Mouse (Mus musculus) MEL (cell line): ENCODE measurements at regions not wholly inside any gene's neighbourhood (a gene's known extent, or its start where the extent isn't known, plus 50 kb on each side); places are given as distances from the start of the nearest gene placed in this dataset.

Experiments used
- CTCF ChIP-seq, 3 experiments: IDR thresholded peaks in 2 of 3; conservative IDR thresholded peaks in 1 of 3; 2 replicates each; pipeline ENCODE4 v1.5.1; 2011 to 2012; ENCODE audit warnings: low read length in 3 of 3, low read depth in 2 of 3, mild to moderate bottlenecking in 2 of 3, improper control_type of control experiment in 1 of 3, inconsistent platforms in 1 of 3, mixed read lengths in 1 of 3, moderate library complexity in 1 of 3; ENCODE audit not compliant: control insufficient read depth in 1 of 3, insufficient read depth in 1 of 3, poor library complexity in 1 of 3, severe bottlenecking in 1 of 3
- E2F4 ChIP-seq: IDR thresholded peaks from 2 replicates; pipeline ENCODE4 v1.6.1; 2011; ENCODE audit warnings: low read depth, low read length, improper control_type of control experiment, borderline replicate concordance
- EP300 ChIP-seq, 2 experiments: IDR thresholded peaks; 2 replicates each; pipeline ENCODE4 v1.6.1; 2011; ENCODE audit warnings: improper control_type of control experiment in 2 of 2, low read length in 2 of 2, low read depth in 1 of 2, mild to moderate bottlenecking in 1 of 2
- HCFC1 ChIP-seq: IDR thresholded peaks from 2 replicates; pipeline ENCODE4 v1.6.1; 2012; ENCODE audit warnings: low read depth, mild to moderate bottlenecking, inconsistent platforms, low read length, improper control_type of control experiment, moderate library complexity
- MAX ChIP-seq: IDR thresholded peaks from 2 replicates; pipeline ENCODE4 v1.6.1; 2011; ENCODE audit warnings: low read length, improper control_type of control experiment
- NELFE ChIP-seq: IDR thresholded peaks from 2 replicates; pipeline ENCODE4 v1.6.1; 2011; ENCODE audit warnings: low read depth, low read length, improper control_type of control experiment
- NRF1 ChIP-seq: IDR thresholded peaks from 2 replicates; pipeline ENCODE4 v1.6.1; 2014; ENCODE audit warnings: low read depth, mild to moderate bottlenecking, inconsistent platforms, low read length, improper control_type of control experiment, moderate library complexity; ENCODE audit not compliant: poor library complexity, insufficient read depth, severe bottlenecking
- POLR2AphosphoS2 ChIP-seq: IDR thresholded peaks from 2 replicates; pipeline ENCODE4 v1.6.1; 2011; ENCODE audit warnings: low read length, improper control_type of control experiment

DNA sequence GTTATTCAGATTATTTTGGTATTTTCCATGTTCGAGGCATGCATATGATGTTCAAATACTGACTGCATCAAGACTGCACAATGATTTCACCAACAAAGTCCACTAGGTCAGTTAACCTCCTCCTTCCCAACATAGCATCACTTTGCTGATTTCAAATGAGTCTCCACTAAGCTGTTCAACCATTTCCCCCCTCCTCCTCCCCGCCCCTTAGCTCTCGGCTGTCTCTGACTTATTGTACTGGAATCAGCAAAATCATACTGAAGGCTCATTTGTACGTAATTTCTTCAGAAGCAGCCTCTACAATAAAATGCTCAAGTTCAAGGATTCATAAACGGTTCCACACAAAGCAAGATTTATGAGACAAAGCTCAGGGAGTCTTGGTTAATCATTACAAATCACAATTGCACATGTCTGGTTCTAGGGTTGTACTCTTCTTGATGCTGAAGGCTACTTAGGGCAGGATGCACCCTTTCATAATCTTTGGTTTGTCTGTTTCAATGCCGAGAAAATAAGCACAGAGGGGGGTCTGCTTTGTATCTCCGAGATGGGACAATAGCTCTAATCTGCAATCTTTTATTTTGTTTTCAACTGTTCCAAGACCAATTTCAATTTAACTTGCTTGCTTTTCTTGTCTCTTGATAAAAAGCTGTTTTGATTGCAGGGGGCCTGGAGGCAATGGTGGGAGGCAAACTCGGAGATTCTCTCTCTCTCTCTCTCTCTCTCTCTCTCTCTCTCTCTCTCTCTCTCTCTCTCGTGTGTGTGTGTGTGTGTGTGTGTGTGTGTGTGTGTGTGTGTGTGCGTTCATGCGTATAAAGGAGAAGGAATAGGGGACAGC is 320.6 kb upstream of the Dcn start:
- TF ChIP-seq E2F4 (no peak), POLR2AphosphoS2 (no peak), NELFE (no peak), MAX (no peak), NRF1 (no peak), EP300 (IDR thresholded peaks at IDR 0.05; ENCODE audit: low read depth in 1 of 2, low read length in 2 of 2) (no peak), CTCF (IDR thresholded peaks at IDR 0.05 in 2 of 3, conservative IDR thresholded peaks at IDR 0.05 in 1 of 3; ENCODE audit: control insufficient read depth in 1 of 3, insufficient read depth in 1 of 3, low read depth in 2 of 3, low read length in 3 of 3, poor library complexity in 1 of 3, severe bottlenecking in 1 of 3) (no peak), HCFC1 (no peak)
